ENCODE assay signal across 27 mouse cellular contexts in the genomic region with DNA sequence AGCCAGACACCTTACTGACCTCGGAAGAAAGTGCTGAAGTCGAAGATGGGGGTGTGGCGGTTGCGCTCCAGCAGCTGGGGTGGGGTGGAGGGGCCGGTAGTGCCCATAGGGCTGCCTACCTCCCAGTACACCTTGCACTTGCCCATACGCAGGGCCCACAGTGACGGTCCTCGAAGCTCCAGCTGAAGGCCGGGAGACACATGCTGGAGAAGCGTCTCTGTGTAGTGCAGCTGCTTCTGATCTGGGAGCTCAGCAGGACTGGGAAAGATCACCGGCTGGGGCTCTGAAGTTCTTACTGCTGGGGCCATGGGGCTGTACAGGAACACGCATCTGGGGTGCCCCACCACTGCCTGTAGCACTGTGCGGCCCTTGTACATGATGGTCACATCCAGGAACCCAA. TPM values are rescaled to one million over a fixed set of nuclear protein-coding genes. Genes with fewer than 3 reads are reported as not detected.
DNase-seq lines count a peak whose midpoint lies in the region; ATAC-seq and TF ChIP-seq lines count a peak whose summit lies in the region.
"Had no signal": no experiment of that assay in that cellular context is flagged by ENCODE, and none has a peak within 500 bp of the region (broad histone marks: within the 10 kb centered on the region; RNA-seq: fewer than 3 reads in every experiment).

No protein-coding gene starts in this region.

- no peak overlapping the region for H3K4me2 ChIP-seq in hindbrain, embryonic 16.5 days (ENCODE audit: low read length)
- no peak overlapping the region for H3K4me2 ChIP-seq in hindbrain, postnatal 0 days (ENCODE audit: low read depth, low read length)
- H3K4me2 ChIP-seq: embryonic facial prominence, embryonic 13.5 days; embryonic facial prominence, embryonic 15.5 days; forebrain, embryonic 12.5 days had no signal

- H3K27ac ChIP-seq in hindbrain, embryonic 16.5 days (ENCODE audit: low read depth, low read length), result no peak overlapping the region
- H3K27ac ChIP-seq in hindbrain, postnatal 0 days, result no peak overlapping the region
- H3K27ac ChIP-seq: embryonic facial prominence, embryonic 13.5 days; embryonic facial prominence, embryonic 15.5 days; forebrain, embryonic 10.5 days; forebrain, embryonic 12.5 days had no signal

- 0 out of 2 replicates have a peak, but pooled peaks have one; percentile 26 for ATAC-seq in hindbrain, embryonic 16.5 days
- no peak for ATAC-seq in hindbrain, postnatal 0 days
- ATAC-seq: forebrain, embryonic 14.5 days; forebrain, embryonic 16.5 days; Patski had no signal

- H3K27me3 ChIP-seq in hindbrain, embryonic 16.5 days (replicated peaks; ENCODE audit: control insufficient read depth, insufficient read depth, low read length), result no peaks in the 10 kb centered on the region
- H3K27me3 ChIP-seq in hindbrain, postnatal 0 days (ENCODE audit: insufficient read depth, low read length), result no peaks in the 10 kb centered on the region
- peaks cover 11% of the 10 kb centered on the region for H3K27me3 ChIP-seq in E14TG2a.4 (ENCODE audit: insufficient read depth, low read length)
- H3K27me3 ChIP-seq: embryonic facial prominence, embryonic 13.5 days; embryonic facial prominence, embryonic 15.5 days; Patski had no signal

- 90% methylated on average over 13 of the region's 13 CpGs for WGBS in hindbrain, embryonic 16.5 days
- WGBS in hindbrain, postnatal 0 days, result 91% methylated on average over 13 of the region's 13 CpGs

- peaks cover 52% of the 10 kb centered on the region for H3K36me3 ChIP-seq in hindbrain, embryonic 16.5 days (ENCODE audit: control insufficient read depth, insufficient read depth, low read length)
- peaks cover 54% of the 10 kb centered on the region for H3K36me3 ChIP-seq in hindbrain, postnatal 0 days (ENCODE audit: insufficient read depth, low read length)
- H3K36me3 ChIP-seq in E14TG2a.4 (ENCODE audit: insufficient read depth, low read length), result peaks cover 66% of the 10 kb centered on the region

- H3K9me3 ChIP-seq in hindbrain, embryonic 16.5 days (ENCODE audit: control insufficient read depth, low read length), result no peaks in the 10 kb centered on the region
- H3K9me3 ChIP-seq in hindbrain, postnatal 0 days (ENCODE audit: low read length), result no peaks in the 10 kb centered on the region
- no peaks in the 10 kb centered on the region for H3K9me3 ChIP-seq in E14TG2a.4 (ENCODE audit: low read length)
- H3K9me3 ChIP-seq: embryonic facial prominence, embryonic 13.5 days; embryonic facial prominence, embryonic 15.5 days; forebrain, embryonic 10.5 days; forebrain, embryonic 12.5 days; G1E had no signal

- no peak for TF ChIP-seq CTCF in hindbrain, postnatal 0 days (IDR thresholded peaks at IDR 0.05; ENCODE audit: low read depth)
- TF ChIP-seq CTCF in E14TG2a.4 (conservative IDR thresholded peaks at IDR 0.05; ENCODE audit: low read length), result no peak

- no peak overlapping the region for H3K4me3 ChIP-seq in hindbrain, embryonic 16.5 days (ENCODE audit: low read length)
- no peak overlapping the region for H3K4me3 ChIP-seq in hindbrain, postnatal 0 days (ENCODE audit: low read length)
- peak overlapping the region; percentile 37; the same call in 1 of the 2 replicates for H3K4me3 ChIP-seq in E14TG2a.4 (replicated peaks; ENCODE audit: low read length)
- H3K4me3 ChIP-seq: embryonic facial prominence, embryonic 13.5 days; embryonic facial prominence, embryonic 15.5 days; erythroblast, embryonic 14.5 days; forebrain, embryonic 10.5 days; forebrain, embryonic 12.5 days had no signal

- H3K4me1 ChIP-seq in hindbrain, embryonic 16.5 days (ENCODE audit: control insufficient read depth, insufficient read depth, low read depth, low read length), result peaks cover 3% of the 10 kb centered on the region; the same call in 1 of the 2 replicates
- H3K4me1 ChIP-seq in hindbrain, postnatal 0 days (ENCODE audit: insufficient read depth, low read length), result no peaks in the 10 kb centered on the region
- peaks cover 57% of the 10 kb centered on the region for H3K4me1 ChIP-seq in E14TG2a.4 (replicated peaks; ENCODE audit: low read depth, low read length)

- peak; percentile 8 for DNase-seq in heart, postnatal 4 days
- no peak for DNase-seq in heart, adult 8-10 months (ENCODE audit: low spot score)
- no peak for DNase-seq in hindbrain, postnatal 0 days (ENCODE audit: low spot score)
- DNase-seq in R1 (ENCODE audit: low read depth, low spot score), result peak; percentile 21
- no peak for DNase-seq in thymus, postnatal 0 days (ENCODE audit: low spot score)
- DNase-seq: adrenal gland, adult 2 months; adrenal gland, postnatal 25 days; cerebellum, adult 11 months; cerebellum, adult 18-20 months; cerebellum, adult 8-10 months; cerebellum, adult 9-11 months; cerebellum, postnatal 14 days; cerebellum, postnatal 36 days; embryo, embryonic 11 days had no signal

- H3K9ac ChIP-seq in hindbrain, embryonic 16.5 days (ENCODE audit: low read depth, low read length), result no peak overlapping the region
- no peak overlapping the region for H3K9ac ChIP-seq in hindbrain, postnatal 0 days (replicated peaks; ENCODE audit: low read length)
- H3K9ac ChIP-seq: embryonic facial prominence, embryonic 13.5 days; embryonic facial prominence, embryonic 15.5 days; forebrain, embryonic 12.5 days had no signal

RNA-seq across cellular contexts. Expression of gene Irf7, which starts 2.6 kb away (rescaled TPM):
- total RNA-seq in heart, postnatal 4 days (2021), result 1 to 10 TPM; 1.3 to 1.4 TPM
- 1 to 10 TPM; 1.7 to 2.4 (median 2.1) TPM for total RNA-seq in heart, adult 8-10 months (2022)
- 1.8 and 2.0 TPM in 2 replicates for polyA plus RNA-seq in hindbrain, embryonic 16.5 days (2015; fragmentation: Nextera tagmentation; extraction: Ambion mirVana)
- 3.9 and 7.0 TPM in 2 replicates for total RNA-seq in hindbrain, postnatal 0 days (2014; rRNA removed)
- polyA plus RNA-seq in hindbrain, postnatal 0 days (2015; fragmentation: Nextera tagmentation; extraction: Ambion mirVana), result 3.3 and 5.5 TPM in 2 replicates
- 46.6 and 46.7 TPM in 2 replicates for polyA plus RNA-seq in thymus, postnatal 0 days (2015; fragmentation: Nextera tagmentation; extraction: Ambion mirVana)

RNA-seq across cellular contexts. Expression of gene Cdhr5, which starts 12.9 kb away (rescaled TPM):
- not detected for total RNA-seq in heart, postnatal 4 days (2021)
- total RNA-seq in heart, adult 8-10 months (2022), result not detected
- polyA plus RNA-seq in hindbrain, embryonic 16.5 days (2015; fragmentation: Nextera tagmentation; extraction: Ambion mirVana), result 0.29 TPM in 1 of 2 replicates, not detected in the other
- not detected in 2 replicates for total RNA-seq in hindbrain, postnatal 0 days (2014; rRNA removed)
- polyA plus RNA-seq in hindbrain, postnatal 0 days (2015; fragmentation: Nextera tagmentation; extraction: Ambion mirVana), result 0.23 TPM in 1 of 2 replicates, not detected in the other
- 0.42 and 0.73 TPM in 2 replicates for polyA plus RNA-seq in thymus, postnatal 0 days (2015; fragmentation: Nextera tagmentation; extraction: Ambion mirVana)
- total RNA-seq: common myeloid progenitor, adult 5-6 weeks had no signal
- polyA plus RNA-seq: embryonic facial prominence, embryonic 11.5 days; embryonic facial prominence, embryonic 13.5 days; erythroblast, embryonic 14.5 days; forebrain, embryonic 10.5 days; forebrain, embryonic 12.5 days; forebrain, embryonic 14.5 days; forebrain, embryonic 16.5 days; G1E; Patski had no signal

RNA-seq across cellular contexts. Expression of gene Sct, which starts 15.3 kb away (rescaled TPM):
- total RNA-seq in heart, postnatal 4 days (2021), result not detected
- total RNA-seq in heart, adult 8-10 months (2022), result not detected
- 3.5 and 6.1 TPM in 2 replicates for polyA plus RNA-seq in hindbrain, embryonic 16.5 days (2015; fragmentation: Nextera tagmentation; extraction: Ambion mirVana)
- 3.7 TPM in 1 of 2 replicates, not detected in the other for total RNA-seq in hindbrain, postnatal 0 days (2014; rRNA removed)
- polyA plus RNA-seq in hindbrain, postnatal 0 days (2015; fragmentation: Nextera tagmentation; extraction: Ambion mirVana), result 7.6 and 9.9 TPM in 2 replicates
- polyA plus RNA-seq in thymus, postnatal 0 days (2015; fragmentation: Nextera tagmentation; extraction: Ambion mirVana), result 3.9 and 5.0 TPM in 2 replicates
- total RNA-seq: adrenal gland, adult 2 months; adrenal gland, postnatal 25 days; common myeloid progenitor, adult 5-6 weeks; G1E had no signal
- polyA plus RNA-seq: erythroblast, embryonic 14.5 days; G1E; Patski had no signal

RNA-seq across cellular contexts. Expression of gene Drd4, which starts 28.2 kb away (rescaled TPM):
- total RNA-seq in heart, postnatal 4 days (2021), result not detected
- not detected for total RNA-seq in heart, adult 8-10 months (2022)
- polyA plus RNA-seq in hindbrain, embryonic 16.5 days (2015; fragmentation: Nextera tagmentation; extraction: Ambion mirVana), result 0.64 and 1.00 TPM in 2 replicates
- 0.54 and 0.94 TPM in 2 replicates for total RNA-seq in hindbrain, postnatal 0 days (2014; rRNA removed)
- polyA plus RNA-seq in hindbrain, postnatal 0 days (2015; fragmentation: Nextera tagmentation; extraction: Ambion mirVana), result 0.73 and 0.79 TPM in 2 replicates
- 0.33 and 0.40 TPM in 2 replicates for polyA plus RNA-seq in thymus, postnatal 0 days (2015; fragmentation: Nextera tagmentation; extraction: Ambion mirVana)
- total RNA-seq: adrenal gland, postnatal 25 days; common myeloid progenitor, adult 5-6 weeks had no signal
- polyA plus RNA-seq: erythroblast, embryonic 14.5 days; G1E; Patski had no signal

RNA-seq across cellular contexts. Expression of gene Phrf1, which starts 35.1 kb away (rescaled TPM):
- 10 to 100 TPM; 44.3 to 52.2 TPM for total RNA-seq in heart, postnatal 4 days (2021)
- 10 to 100 TPM; 26.2 to 38.2 (median 31.9) TPM for total RNA-seq in heart, adult 8-10 months (2022)
- polyA plus RNA-seq in hindbrain, embryonic 16.5 days (2015; fragmentation: Nextera tagmentation; extraction: Ambion mirVana), result 57.1 and 67.4 TPM in 2 replicates
- 52.2 and 56.4 TPM in 2 replicates for total RNA-seq in hindbrain, postnatal 0 days (2014; rRNA removed)
- 35.6 and 38.0 TPM in 2 replicates for polyA plus RNA-seq in hindbrain, postnatal 0 days (2015; fragmentation: Nextera tagmentation; extraction: Ambion mirVana)
- 63.0 and 67.4 TPM in 2 replicates for polyA plus RNA-seq in thymus, postnatal 0 days (2015; fragmentation: Nextera tagmentation; extraction: Ambion mirVana)

Comparison
In these comparisons a context has a peak if more than half of its experiments do, and no peak if none do; other contexts are left out.
1. DNase-seq: peak in heart, postnatal 4 days (single experiment) and R1 (single experiment); none in heart, adult 8-10 months (single experiment), hindbrain, postnatal 0 days (single experiment) and thymus, postnatal 0 days (single experiment).